Mouse (Mus musculus): ENCODE results near the gene Sh3bp4. TPM values are rescaled to one million over a fixed set of nuclear protein-coding genes. Genes with fewer than 3 reads are reported as not detected.

The Sh3bp4 gene
- 20.3 TPM in 2 replicates for polyA plus RNA-seq (2012; rRNA removed)

DNA sequence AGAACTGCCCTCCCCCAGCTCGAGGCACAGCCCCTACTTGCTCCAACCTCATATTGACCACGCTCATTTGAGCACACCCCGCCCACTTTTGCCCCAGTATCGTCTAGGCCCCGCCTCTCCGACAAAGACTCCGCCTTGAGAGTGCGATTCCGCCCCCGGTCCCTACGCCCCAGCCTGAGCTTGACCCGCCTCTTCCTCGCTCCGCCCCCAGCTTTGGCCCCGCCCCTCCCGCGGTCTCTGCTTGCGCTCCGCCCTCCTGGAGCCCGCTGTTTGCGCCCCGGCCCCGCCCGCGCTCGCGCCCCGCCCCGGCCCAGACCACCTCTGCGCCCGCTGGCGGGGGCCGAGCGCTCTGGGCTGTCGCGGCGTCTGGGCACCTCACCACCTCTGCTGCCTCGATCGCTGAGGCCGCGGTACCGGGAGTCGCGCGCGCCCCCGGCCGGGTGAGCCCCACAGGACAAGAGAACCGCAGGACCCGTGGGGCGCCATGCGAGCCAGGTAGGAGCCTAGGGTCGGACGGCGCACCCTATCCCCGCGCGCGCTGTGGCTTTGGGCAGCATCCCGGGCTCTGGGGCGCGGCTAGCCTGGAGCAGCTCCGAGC, at the start of gene Sh3bp4:
Gene Sh3bp4 (plus strand): TSS at position 313 of the 598 bp plus-strand sequence.
- peak; percentile 99 for DNase-seq (ENCODE audit: low read depth)
- peak; percentile 57; the same call in 1 of the 2 replicates for TF ChIP-seq POLR2A (IDR thresholded peaks at IDR 0.05; ENCODE audit: borderline replicate concordance, extremely low read depth, insufficient read depth, insufficient read length, poor library complexity, severe bottlenecking)
- TF ChIP-seq CTCF (IDR thresholded peaks at IDR 0.05; ENCODE audit: borderline replicate concordance, extremely low read depth, insufficient read depth, insufficient read length), result no peak

DNA sequence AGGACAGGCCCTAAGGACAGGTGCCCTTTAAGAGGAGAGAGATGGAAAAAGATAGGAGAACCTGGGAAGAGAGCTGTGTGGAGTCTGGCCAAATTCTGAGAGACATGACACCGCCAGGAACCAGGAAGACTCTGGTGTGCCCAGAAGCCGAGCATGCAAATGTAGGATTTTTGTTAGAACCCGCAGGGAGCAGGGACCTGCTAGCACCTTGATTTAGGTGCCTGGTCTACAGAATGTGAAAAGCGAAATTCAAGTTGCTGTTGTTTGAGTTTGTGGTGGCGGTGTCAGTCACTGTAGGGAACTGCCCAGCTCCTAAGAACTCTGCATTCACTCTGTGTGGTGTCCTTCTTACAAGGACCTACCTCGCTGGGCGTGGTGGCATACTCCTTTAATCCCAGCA, 47.2 kb upstream of the Sh3bp4 start:
- TF ChIP-seq POLR2A (IDR thresholded peaks at IDR 0.05; ENCODE audit: borderline replicate concordance, extremely low read depth, insufficient read depth, insufficient read length, poor library complexity, severe bottlenecking) (no peak), CTCF (IDR thresholded peaks at IDR 0.05; ENCODE audit: borderline replicate concordance, extremely low read depth, insufficient read depth, insufficient read length) (no peak)
- no peak for DNase-seq (ENCODE audit: low read depth)

DNA sequence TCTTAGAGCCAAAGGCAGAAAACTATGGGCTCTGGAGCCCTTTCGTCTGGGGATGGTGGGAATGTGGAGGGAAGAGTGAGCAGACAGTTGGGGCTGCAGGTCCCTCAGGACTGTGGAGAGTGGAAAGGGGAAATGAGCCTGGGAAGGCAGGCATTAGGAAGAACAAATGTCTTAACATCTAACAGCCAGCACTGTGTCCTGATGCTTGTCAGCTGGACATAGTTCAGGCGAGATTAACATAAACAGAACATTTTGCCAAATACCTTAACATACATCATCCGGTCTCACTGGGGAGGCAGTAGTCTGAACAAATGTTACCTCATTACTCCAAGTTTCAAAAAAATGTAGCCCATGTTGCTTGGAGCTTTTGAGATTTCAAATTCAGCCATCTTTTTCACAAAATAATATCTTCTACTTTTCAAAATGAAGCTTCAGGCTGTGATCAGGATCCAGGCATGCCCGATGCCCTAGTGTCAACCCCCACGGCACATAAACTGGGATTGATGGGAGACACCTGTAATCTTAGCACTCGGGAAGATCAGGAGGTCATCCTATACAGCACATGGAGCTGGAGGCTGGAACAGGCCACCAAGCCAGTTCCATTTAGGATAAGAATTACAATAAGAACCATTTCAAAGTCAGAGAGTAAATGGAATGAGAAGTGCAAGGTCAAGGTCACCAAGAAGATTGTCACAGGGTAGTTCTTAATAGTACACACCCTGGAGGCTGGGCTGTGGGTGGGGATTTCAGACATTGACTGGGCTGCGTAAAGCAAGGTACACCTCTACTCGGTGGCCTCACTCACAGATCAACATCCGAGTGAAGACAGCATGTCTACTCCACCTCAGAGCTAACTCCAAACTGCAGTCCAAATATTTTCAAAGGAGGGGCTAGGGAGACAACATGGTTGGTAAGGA, 45.3 kb upstream of the Sh3bp4 start:
- DNase-seq (ENCODE audit: low read depth), result no peak
- TF ChIP-seq CTCF (IDR thresholded peaks at IDR 0.05; ENCODE audit: borderline replicate concordance, extremely low read depth, insufficient read depth, insufficient read length), result no peak
- no peak for TF ChIP-seq POLR2A (IDR thresholded peaks at IDR 0.05; ENCODE audit: borderline replicate concordance, extremely low read depth, insufficient read depth, insufficient read length, poor library complexity, severe bottlenecking)

DNA sequence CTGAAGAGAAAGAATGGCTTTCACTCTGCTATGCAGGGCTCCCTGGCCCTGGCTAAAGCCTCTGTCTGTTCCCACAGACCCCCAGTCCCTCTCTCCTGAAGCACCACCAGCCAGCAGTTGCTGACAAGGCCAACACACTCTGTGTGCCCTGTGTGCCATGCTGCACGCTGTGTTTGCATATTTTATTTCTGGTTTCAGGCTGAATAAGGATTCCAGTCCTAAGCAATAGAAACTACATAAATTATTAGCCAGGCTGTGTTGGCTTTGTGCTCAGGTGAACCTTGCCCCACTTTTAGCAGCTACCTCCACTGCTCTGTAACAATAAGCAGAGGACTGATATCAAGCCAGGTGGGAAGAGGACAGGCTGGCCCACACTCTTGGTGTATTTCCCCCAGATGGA, 44.2 kb upstream of the Sh3bp4 start:
- TF ChIP-seq CTCF (IDR thresholded peaks at IDR 0.05; ENCODE audit: borderline replicate concordance, extremely low read depth, insufficient read depth, insufficient read length) (no peak), POLR2A (IDR thresholded peaks at IDR 0.05; ENCODE audit: borderline replicate concordance, extremely low read depth, insufficient read depth, insufficient read length, poor library complexity, severe bottlenecking) (no peak)
- DNase-seq (ENCODE audit: low read depth), result no peak

- TF ChIP-seq CTCF (IDR thresholded peaks at IDR 0.05; ENCODE audit: borderline replicate concordance, extremely low read depth, insufficient read depth, insufficient read length) (no peak), POLR2A (IDR thresholded peaks at IDR 0.05; ENCODE audit: borderline replicate concordance, extremely low read depth, insufficient read depth, insufficient read length, poor library complexity, severe bottlenecking) (no peak)
- DNase-seq (ENCODE audit: low read depth), result no peak
Observed at GRCm38 (mm10) chr1:89029136-89029927, 40.9 kb upstream of the Sh3bp4 start.

GRCm38 (mm10) chr1:89033661-89034060, 36.6 kb upstream of the Sh3bp4 start:
- no peak for DNase-seq (ENCODE audit: low read depth)
- TF ChIP-seq POLR2A (IDR thresholded peaks at IDR 0.05; ENCODE audit: borderline replicate concordance, extremely low read depth, insufficient read depth, insufficient read length, poor library complexity, severe bottlenecking) (no peak), CTCF (IDR thresholded peaks at IDR 0.05; ENCODE audit: borderline replicate concordance, extremely low read depth, insufficient read depth, insufficient read length) (no peak)

DNA sequence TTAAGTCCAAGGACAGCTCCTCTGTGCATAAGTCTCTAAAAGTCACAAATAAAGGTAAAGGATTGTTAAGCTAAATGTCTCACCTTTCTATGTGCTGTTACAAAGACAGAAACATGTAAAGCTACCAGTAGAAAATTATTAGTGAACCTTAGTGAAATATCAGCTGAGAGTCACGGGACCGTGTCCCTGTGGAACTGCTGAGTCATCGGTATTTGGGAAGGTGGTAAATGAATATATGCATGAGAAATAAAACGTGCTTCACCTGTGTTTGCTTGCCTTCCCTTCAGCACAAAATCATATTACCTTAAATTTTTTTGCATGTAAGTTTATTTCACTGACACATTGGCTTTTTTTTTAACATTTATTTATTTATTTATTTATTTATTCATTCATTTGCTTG, 36.2 kb upstream of the Sh3bp4 start:
- DNase-seq (ENCODE audit: low read depth), result no peak

DNA sequence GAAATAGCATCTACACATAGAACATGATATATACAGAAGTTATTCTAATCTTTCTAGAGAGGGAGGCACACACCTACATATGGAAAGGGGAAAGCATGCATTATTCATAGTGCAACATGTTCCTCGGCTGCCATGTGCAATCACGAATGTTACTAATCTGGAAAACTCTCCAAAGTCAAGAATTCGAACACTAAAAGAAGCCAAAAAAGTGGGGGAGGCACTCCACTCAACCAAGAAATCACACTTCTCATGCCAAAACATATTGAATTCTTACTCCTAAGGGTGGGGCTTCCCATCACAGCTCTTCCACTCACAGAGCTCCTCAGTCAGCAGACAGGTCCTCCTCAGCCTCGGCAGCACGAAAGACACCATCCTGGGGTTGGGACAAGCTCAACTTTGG, 35.1 kb upstream of the Sh3bp4 start:
- no peak for TF ChIP-seq CTCF (IDR thresholded peaks at IDR 0.05; ENCODE audit: borderline replicate concordance, extremely low read depth, insufficient read depth, insufficient read length)
- TF ChIP-seq POLR2A (IDR thresholded peaks at IDR 0.05; ENCODE audit: borderline replicate concordance, extremely low read depth, insufficient read depth, insufficient read length, poor library complexity, severe bottlenecking), result no peak

More for the DNA sequence above, 36.2 kb upstream of the Sh3bp4 start:
- TF ChIP-seq CTCF (IDR thresholded peaks at IDR 0.05; ENCODE audit: borderline replicate concordance, extremely low read depth, insufficient read depth, insufficient read length) (no peak), POLR2A (IDR thresholded peaks at IDR 0.05; ENCODE audit: borderline replicate concordance, extremely low read depth, insufficient read depth, insufficient read length, poor library complexity, severe bottlenecking) (no peak)

GRCm38 (mm10) chr1:89039836-89040235, 30.4 kb upstream of the Sh3bp4 start:
- no peak for DNase-seq (ENCODE audit: low read depth)
- TF ChIP-seq CTCF (IDR thresholded peaks at IDR 0.05; ENCODE audit: borderline replicate concordance, extremely low read depth, insufficient read depth, insufficient read length) (no peak), POLR2A (IDR thresholded peaks at IDR 0.05; ENCODE audit: borderline replicate concordance, extremely low read depth, insufficient read depth, insufficient read length, poor library complexity, severe bottlenecking) (no peak)

More for the DNA sequence above, 35.1 kb upstream of the Sh3bp4 start:
- DNase-seq (ENCODE audit: low read depth), result peak; percentile 66

DNA sequence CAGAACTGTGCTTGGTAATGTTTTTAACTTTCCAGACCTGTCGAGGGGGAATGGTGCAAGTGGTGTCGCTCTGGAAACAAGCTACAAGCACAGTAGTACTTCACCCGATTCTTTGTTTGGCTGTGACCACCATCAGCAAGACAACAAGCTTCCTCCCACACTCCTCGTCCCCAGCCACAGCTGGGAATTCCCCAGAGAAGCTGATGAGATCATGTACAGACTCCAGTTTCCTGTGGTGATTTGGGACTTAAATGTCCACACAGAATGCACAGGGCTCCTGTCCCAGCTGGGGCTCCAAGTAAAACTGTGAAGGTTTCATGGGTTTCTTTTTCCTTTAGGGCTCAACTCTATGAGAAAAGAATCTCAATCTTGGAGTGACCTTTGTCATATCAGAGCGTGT, 28.9 kb upstream of the Sh3bp4 start:
- DNase-seq (ENCODE audit: low read depth), result peak; percentile 17
- TF ChIP-seq POLR2A (IDR thresholded peaks at IDR 0.05; ENCODE audit: borderline replicate concordance, extremely low read depth, insufficient read depth, insufficient read length, poor library complexity, severe bottlenecking) (no peak), CTCF (IDR thresholded peaks at IDR 0.05; ENCODE audit: borderline replicate concordance, extremely low read depth, insufficient read depth, insufficient read length) (no peak)

- DNase-seq (ENCODE audit: low read depth), result no peak
Observed at GRCm38 (mm10) chr1:89042081-89042480, 28.1 kb upstream of the Sh3bp4 start.

More at GRCm38 (mm10) chr1:89042081-89042480, 28.1 kb upstream of the Sh3bp4 start:
- no peak for TF ChIP-seq POLR2A (IDR thresholded peaks at IDR 0.05; ENCODE audit: borderline replicate concordance, extremely low read depth, insufficient read depth, insufficient read length, poor library complexity, severe bottlenecking)
- TF ChIP-seq CTCF (IDR thresholded peaks at IDR 0.05; ENCODE audit: borderline replicate concordance, extremely low read depth, insufficient read depth, insufficient read length), result no peak
